In the genomic region with DNA sequence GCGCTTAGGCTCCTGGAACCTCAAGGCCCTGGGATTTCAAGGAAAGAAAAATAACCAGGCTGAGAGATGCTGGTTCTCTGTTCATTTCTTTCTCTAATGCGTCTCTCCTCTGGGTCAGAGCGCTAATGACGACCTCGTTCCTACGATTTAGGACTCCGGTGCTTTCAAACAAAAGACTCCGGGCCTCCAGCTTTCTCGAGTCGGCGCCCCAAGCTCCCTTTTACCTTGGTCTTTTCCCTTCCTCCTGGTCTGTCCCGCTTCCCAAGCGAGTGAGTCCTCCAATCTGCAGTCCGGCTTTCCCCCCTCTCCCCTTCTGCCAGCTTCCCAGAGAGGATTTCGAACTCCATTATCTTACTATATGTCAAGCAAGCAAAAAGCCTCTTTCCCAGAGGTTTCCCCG, we compare ENCODE assay signal across 8 mouse cellular contexts.
DNase-seq lines count a peak whose midpoint lies in the region; ATAC-seq and TF ChIP-seq lines count a peak whose summit lies in the region.

No protein-coding gene starts in this region.

- 3% methylated on average over 16 of the region's 16 CpGs for WGBS in heart, embryonic 14.5 days
- under 1% methylated on average over 16 of the region's 16 CpGs for WGBS in midbrain, embryonic 11.5 days
- WGBS in midbrain, postnatal 0 days, result 2% methylated on average over 16 of the region's 16 CpGs
- 1% methylated on average over 16 of the region's 16 CpGs for WGBS in limb, embryonic 12.5 days
- 11% methylated on average over 16 of the region's 16 CpGs for WGBS in stomach, postnatal 0 days

- peaks cover 82% of the 10 kb centered on the region for H3K27me3 ChIP-seq in heart, embryonic 14.5 days (ENCODE audit: control insufficient read depth, insufficient read depth, low read length)
- peaks cover 66% of the 10 kb centered on the region for H3K27me3 ChIP-seq in midbrain, embryonic 11.5 days (ENCODE audit: control insufficient read depth, insufficient read depth, low read length)
- peaks cover 71% of the 10 kb centered on the region for H3K27me3 ChIP-seq in midbrain, postnatal 0 days (ENCODE audit: insufficient read depth, low read length)
- H3K27me3 ChIP-seq in limb, embryonic 12.5 days, result peaks cover 78% of the 10 kb centered on the region
- H3K27me3 ChIP-seq in stomach, postnatal 0 days (ENCODE audit: control insufficient read depth, insufficient read depth, low read length), result no peaks in the 10 kb centered on the region

- TF ChIP-seq CTCF in midbrain, postnatal 0 days (IDR thresholded peaks at IDR 0.05), result no peak
- no peak for TF ChIP-seq CTCF in stomach, postnatal 0 days (IDR thresholded peaks at IDR 0.05; ENCODE audit: low read depth)

- TF ChIP-seq EP300 in stomach, postnatal 0 days (optimal IDR thresholded peaks at IDR 0.05), result no peak

- no peak for DNase-seq in heart, adult 18-20 months
- peak; percentile 93 for DNase-seq in midbrain, embryonic 11.5 days (ENCODE audit: low spot score, missing footprints)
- no peak for DNase-seq in midbrain, postnatal 0 days (ENCODE audit: low spot score)
- DNase-seq in stomach, postnatal 0 days (ENCODE audit: low spot score), result peak; percentile 29
- no peak for DNase-seq in left cerebral cortex, adult 18-20 months (ENCODE audit: low spot score in 2 of 2)

- ATAC-seq in heart, embryonic 14.5 days (ENCODE audit: insufficient number of reproducible peaks, insufficient read depth, low FRiP score, low read depth), result no peak
- no peak for ATAC-seq in midbrain, embryonic 11.5 days (ENCODE audit: low FRiP score)
- no peak for ATAC-seq in midbrain, postnatal 0 days (ENCODE audit: low FRiP score)
- ATAC-seq in limb, embryonic 12.5 days (ENCODE audit: insufficient number of reproducible peaks, insufficient read depth, low FRiP score, low TSS enrichment, low read depth), result no peak
- no peak for ATAC-seq in stomach, postnatal 0 days (ENCODE audit: low FRiP score, low TSS enrichment)
- no peak for ATAC-seq in inflammation-experienced regulatory T-cells, adult 6 months

- H3K27ac ChIP-seq in heart, embryonic 14.5 days (replicated peaks in 1 of 2; ENCODE audit: control insufficient read depth in 1 of 2, insufficient read depth in 1 of 2, low read depth in 2 of 2, low read length in 2 of 2), result no peak overlapping the region
- no peak overlapping the region for H3K27ac ChIP-seq in midbrain, embryonic 11.5 days (ENCODE audit: low read depth, low read length)
- H3K27ac ChIP-seq in midbrain, postnatal 0 days (ENCODE audit: low read depth, low read length), result no peak overlapping the region
- H3K27ac ChIP-seq in limb, embryonic 12.5 days, result no peak overlapping the region
- H3K27ac ChIP-seq in stomach, postnatal 0 days (replicated peaks), result peak overlapping the region; percentile 87

- no peaks in the 10 kb centered on the region for H3K9me3 ChIP-seq in heart, embryonic 14.5 days (ENCODE audit: control insufficient read depth, low read length)
- H3K9me3 ChIP-seq in midbrain, embryonic 11.5 days (ENCODE audit: control insufficient read depth, low read length), result no peaks in the 10 kb centered on the region
- H3K9me3 ChIP-seq in midbrain, postnatal 0 days (ENCODE audit: low read length), result no peaks in the 10 kb centered on the region
- no peaks in the 10 kb centered on the region for H3K9me3 ChIP-seq in limb, embryonic 12.5 days
- no peaks in the 10 kb centered on the region for H3K9me3 ChIP-seq in stomach, postnatal 0 days (ENCODE audit: control insufficient read depth, low read length)

- no peaks in the 10 kb centered on the region for H3K36me3 ChIP-seq in heart, embryonic 14.5 days (ENCODE audit: control insufficient read depth, insufficient read depth, low read length)
- H3K36me3 ChIP-seq in midbrain, embryonic 11.5 days (ENCODE audit: control insufficient read depth, insufficient read depth, low read length), result no peaks in the 10 kb centered on the region
- no peaks in the 10 kb centered on the region for H3K36me3 ChIP-seq in midbrain, postnatal 0 days (ENCODE audit: insufficient read depth, low read length)
- H3K36me3 ChIP-seq in limb, embryonic 12.5 days, result no peaks in the 10 kb centered on the region
- H3K36me3 ChIP-seq in stomach, postnatal 0 days (ENCODE audit: control insufficient read depth, insufficient read depth, low read length), result no peaks in the 10 kb centered on the region

- peak overlapping the region; percentile 53 for H3K4me2 ChIP-seq in heart, embryonic 14.5 days (ENCODE audit: low read length)
- H3K4me2 ChIP-seq in midbrain, embryonic 11.5 days, result peak overlapping the region; percentile 38
- no peak overlapping the region for H3K4me2 ChIP-seq in midbrain, postnatal 0 days (ENCODE audit: low read depth, low read length, poor library complexity, severe bottlenecking)
- H3K4me2 ChIP-seq in limb, embryonic 12.5 days, result peak overlapping the region; percentile 49
- peak overlapping the region; percentile 56 for H3K4me2 ChIP-seq in stomach, postnatal 0 days (replicated peaks; ENCODE audit: low read depth)

- peaks cover 7 to 12% of the 10 kb centered on the region in 2 experiments; a peak in 3 of 4 replicates for H3K4me1 ChIP-seq in heart, embryonic 14.5 days (ENCODE audit: control insufficient read depth in 2 of 2, insufficient read depth in 2 of 2, low read length in 2 of 2)
- peaks cover 22% of the 10 kb centered on the region for H3K4me1 ChIP-seq in midbrain, embryonic 11.5 days (ENCODE audit: control insufficient read depth, insufficient read depth, low read length)
- no peaks in the 10 kb centered on the region; the same call in 1 of the 2 replicates for H3K4me1 ChIP-seq in midbrain, postnatal 0 days (ENCODE audit: insufficient read depth, low read length)
- H3K4me1 ChIP-seq in limb, embryonic 12.5 days (replicated peaks), result peaks cover 24% of the 10 kb centered on the region
- no peaks in the 10 kb centered on the region for H3K4me1 ChIP-seq in stomach, postnatal 0 days (replicated peaks; ENCODE audit: control insufficient read depth, insufficient read depth)

- H3K4me3 ChIP-seq in heart, embryonic 14.5 days (ENCODE audit: control insufficient read depth in 1 of 2, insufficient read depth in 1 of 2, low read depth in 1 of 2, low read length in 2 of 2), result peak overlapping the region; percentile 10 to 22; a peak in 2 of 4 replicates
- H3K4me3 ChIP-seq in midbrain, embryonic 11.5 days (ENCODE audit: low read depth, low read length), result peak overlapping the region; percentile 8; the same call in 1 of the 2 replicates
- H3K4me3 ChIP-seq in midbrain, postnatal 0 days (ENCODE audit: low read depth, low read length), result no peak overlapping the region
- H3K4me3 ChIP-seq in limb, embryonic 12.5 days (replicated peaks), result peak overlapping the region; percentile 25
- peak overlapping the region; percentile 46 for H3K4me3 ChIP-seq in stomach, postnatal 0 days (ENCODE audit: low read depth, low read length)

- no peak overlapping the region for H3K9ac ChIP-seq in heart, embryonic 14.5 days (ENCODE audit: low read length)
- no peak overlapping the region for H3K9ac ChIP-seq in midbrain, embryonic 11.5 days (ENCODE audit: low read length)
- no peak overlapping the region for H3K9ac ChIP-seq in midbrain, postnatal 0 days (replicated peaks; ENCODE audit: low read length, poor library complexity, severe bottlenecking)
- H3K9ac ChIP-seq in limb, embryonic 12.5 days (replicated peaks), result no peak overlapping the region
- peak overlapping the region; percentile 45; the same call in 1 of the 2 replicates for H3K9ac ChIP-seq in stomach, postnatal 0 days (ENCODE audit: low read length)

Comparison
In these comparisons a context has a peak if more than half of its experiments do, and no peak if none do; other contexts are left out.
1. DNase-seq: peak in midbrain, embryonic 11.5 days (single experiment) and stomach, postnatal 0 days (single experiment); none in heart, adult 18-20 months (0 of 2), midbrain, postnatal 0 days (single experiment) and left cerebral cortex, adult 18-20 months (0 of 2).